In the genomic region with DNA sequence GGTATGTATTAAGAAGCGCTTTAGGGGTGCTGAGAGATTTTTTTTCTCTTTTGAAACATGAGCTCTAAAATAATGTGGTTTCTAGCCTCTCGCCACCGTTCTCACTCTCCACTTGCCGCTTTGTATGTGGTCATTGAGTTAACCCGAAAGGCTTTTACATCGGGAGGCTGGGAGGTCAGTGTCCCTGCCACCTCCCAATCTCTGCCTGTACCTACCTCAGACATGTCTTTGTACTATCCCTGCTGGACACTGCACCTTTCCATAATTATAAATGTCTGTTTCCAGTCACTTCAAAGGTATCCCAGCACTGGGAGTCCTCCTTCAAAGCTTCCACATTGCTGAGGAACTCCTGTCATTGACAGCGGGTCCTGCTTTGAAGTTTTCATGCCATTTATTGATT, we compare ENCODE assay signal across 24 mouse cellular contexts.
DNase-seq lines count a peak whose midpoint lies in the region; ATAC-seq lines count a peak whose summit lies in the region.
"Had no signal": no experiment of that assay in that cellular context is flagged by ENCODE, and none has a peak within 500 bp of the region (broad histone marks: within the 10 kb centered on the region; RNA-seq: fewer than 3 reads in every experiment).

No protein-coding gene starts in this region.

- no peaks in the 10 kb centered on the region for H3K4me1 ChIP-seq in forebrain, embryonic 11.5 days (replicated peaks; ENCODE audit: control insufficient read depth, insufficient read depth, low read length)
- 0 out of 2 replicates have a peak, but pooled peaks cover 4% of the 10 kb centered on the region for H3K4me1 ChIP-seq in forebrain, embryonic 10.5 days
- no peaks in the 10 kb centered on the region for H3K4me1 ChIP-seq in midbrain, embryonic 14.5 days (ENCODE audit: control insufficient read depth, insufficient read depth, low read length)
- H3K4me1 ChIP-seq: embryonic facial prominence, embryonic 13.5 days; heart, embryonic 15.5 days; neural tube, embryonic 12.5 days; stomach, embryonic 15.5 days had no signal

- no peak overlapping the region for H3K4me3 ChIP-seq in forebrain, embryonic 11.5 days (ENCODE audit: low read depth, low read length)
- no peak overlapping the region for H3K4me3 ChIP-seq in forebrain, embryonic 10.5 days
- no peak overlapping the region for H3K4me3 ChIP-seq in midbrain, embryonic 14.5 days (replicated peaks; ENCODE audit: low read depth, low read length)
- H3K4me3 ChIP-seq: embryonic facial prominence, embryonic 13.5 days; erythroblast, embryonic 14.5 days; gastrocnemius, adult 2 months; heart, embryonic 15.5 days; layer of hippocampus, adult 2 months; neural tube, embryonic 12.5 days; stomach, embryonic 15.5 days had no signal

- no peak overlapping the region for H3K4me2 ChIP-seq in forebrain, embryonic 11.5 days (ENCODE audit: low read depth, low read length, severe bottlenecking)
- H3K4me2 ChIP-seq in midbrain, embryonic 14.5 days (ENCODE audit: low read length), result no peak overlapping the region
- H3K4me2 ChIP-seq: embryonic facial prominence, embryonic 13.5 days; heart, embryonic 15.5 days; neural tube, embryonic 12.5 days; stomach, embryonic 15.5 days had no signal

- H3K9me3 ChIP-seq in forebrain, embryonic 11.5 days (ENCODE audit: control insufficient read depth, low read length), result no peaks in the 10 kb centered on the region
- no peaks in the 10 kb centered on the region for H3K9me3 ChIP-seq in forebrain, embryonic 10.5 days
- no peaks in the 10 kb centered on the region for H3K9me3 ChIP-seq in midbrain, embryonic 14.5 days (ENCODE audit: control insufficient read depth, low read length)
- H3K9me3 ChIP-seq: embryonic facial prominence, embryonic 13.5 days; heart, embryonic 15.5 days; neural tube, embryonic 12.5 days; stomach, embryonic 15.5 days had no signal

- H3K9ac ChIP-seq in forebrain, embryonic 11.5 days (ENCODE audit: low read length), result no peak overlapping the region
- H3K9ac ChIP-seq in midbrain, embryonic 14.5 days (replicated peaks; ENCODE audit: low read length), result no peak overlapping the region
- H3K9ac ChIP-seq: embryonic facial prominence, embryonic 13.5 days; heart, embryonic 15.5 days; neural tube, embryonic 12.5 days; stomach, embryonic 15.5 days had no signal

- peak; percentile 57; the same call in 1 of the 2 replicates for ATAC-seq in forebrain, embryonic 11.5 days (replicated peaks; ENCODE audit: low FRiP score)
- no peak for ATAC-seq in midbrain, embryonic 14.5 days (ENCODE audit: low FRiP score, low TSS enrichment)
- ATAC-seq: hindbrain, postnatal 0 days; intestine, embryonic 16.5 days had no signal

- no peak overlapping the region for H3K27ac ChIP-seq in forebrain, embryonic 11.5 days (ENCODE audit: low read depth, low read length)
- H3K27ac ChIP-seq in forebrain, embryonic 10.5 days, result no peak overlapping the region
- H3K27ac ChIP-seq in midbrain, embryonic 14.5 days (replicated peaks; ENCODE audit: low read depth, low read length), result no peak overlapping the region
- H3K27ac ChIP-seq: embryonic facial prominence, embryonic 13.5 days; gastrocnemius, adult 2 months; heart, embryonic 15.5 days; hindbrain, postnatal 0 days; layer of hippocampus, adult 2 months; neural tube, embryonic 12.5 days; stomach, embryonic 15.5 days had no signal

- 69% methylated on average over 7 of the region's 7 CpGs for WGBS in forebrain, embryonic 11.5 days
- WGBS in forebrain, embryonic 10.5 days, result 71% methylated on average over 7 of the region's 7 CpGs
- 70% methylated on average over 7 of the region's 7 CpGs for whole genome bisulfite sequencing in midbrain, embryonic 14.5 days

- no peaks in the 10 kb centered on the region for H3K36me3 ChIP-seq in forebrain, embryonic 11.5 days (ENCODE audit: control insufficient read depth, insufficient read depth, low read length)
- no peaks in the 10 kb centered on the region for H3K36me3 ChIP-seq in forebrain, embryonic 10.5 days (replicated peaks)
- no peaks in the 10 kb centered on the region for H3K36me3 ChIP-seq in midbrain, embryonic 14.5 days (ENCODE audit: control insufficient read depth, insufficient read depth, low read length)
- H3K36me3 ChIP-seq: embryonic facial prominence, embryonic 13.5 days; heart, embryonic 15.5 days; neural tube, embryonic 12.5 days; stomach, embryonic 15.5 days had no signal

- peak; percentile 51 for DNase-seq in forebrain, embryonic 11.5 days (ENCODE audit: low spot score)
- DNase-seq in forebrain, embryonic 10.5 days (ENCODE audit: extremely low spot score, low spot score), result no peak
- DNase-seq in brain, adult 2 months (ENCODE audit: low read depth, low spot score), result peak; percentile 2
- DNase-seq in forelimb bud, embryonic 11.5 days (ENCODE audit: low read depth, low spot score), result peak; percentile 11
- peak; percentile 8 for DNase-seq in midbrain, embryonic 14.5 days
- no peak for DNase-seq in frontal cortex, postnatal 14 days (ENCODE audit: low spot score in 2 of 2)
- DNase-seq in right cerebral cortex, adult 18-20 months, result no peak
- DNase-seq in cerebellum, adult 11-12 months, result no peak
- DNase-seq: adrenal gland, adult 2 months; cerebellum, adult 2 months; cerebellum, postnatal 36 days; gastrocnemius, adult 2 months; heart, postnatal 36 days; kidney, postnatal 25 days; lung, postnatal 4 days; thymus, postnatal 25 days had no signal

- no peaks in the 10 kb centered on the region for H3K27me3 ChIP-seq in forebrain, embryonic 11.5 days (ENCODE audit: control insufficient read depth, insufficient read depth, low read length)
- H3K27me3 ChIP-seq in forebrain, embryonic 10.5 days (ENCODE audit: poor library complexity, severe bottlenecking), result no peaks in the 10 kb centered on the region
- H3K27me3 ChIP-seq in midbrain, embryonic 14.5 days (ENCODE audit: control insufficient read depth, insufficient read depth, low read length), result no peaks in the 10 kb centered on the region
- H3K27me3 ChIP-seq: embryonic facial prominence, embryonic 13.5 days; heart, embryonic 15.5 days; neural tube, embryonic 12.5 days; stomach, embryonic 15.5 days had no signal

Comparison
In these comparisons a context has a peak if more than half of its experiments do, and no peak if none do; other contexts are left out.
1. DNase-seq: peak in forebrain, embryonic 11.5 days (single experiment), brain, adult 2 months (single experiment), forelimb bud, embryonic 11.5 days (single experiment) and midbrain, embryonic 14.5 days (single experiment); none in forebrain, embryonic 10.5 days (single experiment), frontal cortex, postnatal 14 days (0 of 2), right cerebral cortex, adult 18-20 months (single experiment) and cerebellum, adult 11-12 months (single experiment).